Mouse (Mus musculus): ENCODE measurements around the gene Nipbl. TPM values are rescaled to one million over a fixed set of nuclear protein-coding genes. Genes with fewer than 3 reads are reported as not detected.

Nipbl gene
- 137 TPM for polyA plus RNA-seq (2014; fragmentation: Illumina TruSeq; extraction: RNeasy Lipid Tissue Mini Kit (QIAGEN cat#74804))

GRCm38 (mm10) chr15:8443926-8444889, at the start of gene Nipbl:
TSS of gene Nipbl (minus strand) at chr15:8444463.

Other genes starting within 250 kb of the Nipbl start
- gene Gm2310, start 75.5 kb upstream of the Nipbl start, polyA plus RNA-seq (2014; fragmentation: Illumina TruSeq; extraction: RNeasy Lipid Tissue Mini Kit (QIAGEN cat#74804)): not detected